Mouse (Mus musculus): ENCODE measurements around the gene Gm28897.
"Not testable (repeated sequence)": the region's sequence is repeated elsewhere in the genome, so short reads cannot be mapped to it uniquely, and the experiment has no call there.

Gene Gm28897

GRCm38 (mm10) chrY:80926695-80927094 lies at the start of gene Gm28897:
Gene Gm28897, plus strand, starts transcription at chrY:80926995.
- not testable (repeated sequence) for DNase-seq (ENCODE audit: low read depth, low spot score)
